Mouse (Mus musculus) liver, adult 2 months (tissue): ENCODE results near the gene Fermt3. TPM values are rescaled to one million over a fixed set of nuclear protein-coding genes. Genes with fewer than 3 reads are reported as not detected.
A peak's percentile ranks its signal among the peaks of the same experiment; 100 is the strongest.

Source experiments
- DNase-seq: peaks from one replicate; pipeline ENCODE4 v3.0.0-alpha.2; 2011; ENCODE audit warnings: low read depth, low spot score; ENCODE audit errors: extremely low read depth
- H3K27ac ChIP-seq: fragments of 200-500 bp; replicated peaks from 2 replicates; pipeline ENCODE4 v1.5.1; 2012; ENCODE audit warnings: low read depth, mild to moderate bottlenecking, control low read depth, inconsistent platforms, low read length; ENCODE audit not compliant: insufficient read depth
- H3K27me3 ChIP-seq: fragments of 200-500 bp; 2 replicates; pipeline ENCODE4 v1.6.1; 2012; ENCODE audit warnings: mild to moderate bottlenecking, moderate library complexity, low read length, inconsistent platforms; ENCODE audit not compliant: control insufficient read depth, insufficient read depth
- H3K36me3 ChIP-seq: fragments of 200-500 bp; 2 replicates; pipeline ENCODE4 v1.6.1; 2012; ENCODE audit warnings: low read length, inconsistent platforms; ENCODE audit not compliant: control insufficient read depth, insufficient read depth
- H3K4me1 ChIP-seq: fragments of 200-500 bp; 2 replicates; pipeline ENCODE4 v1.6.1; 2011; ENCODE audit warnings: low read length; ENCODE audit not compliant: control insufficient read depth, insufficient read depth
- H3K4me3 ChIP-seq: fragments of 200-500 bp; 2 replicates; pipeline ENCODE4 v1.5.1; 2011; ENCODE audit warnings: low read depth, mild to moderate bottlenecking, control low read depth, low read length, moderate library complexity; ENCODE audit not compliant: insufficient read depth
- H3K79me2 ChIP-seq: fragments of 200-500 bp; 2 replicates; pipeline ENCODE4 v1.6.1; 2012; ENCODE audit warnings: inconsistent platforms, mild to moderate bottlenecking, low read length, moderate library complexity; ENCODE audit not compliant: control insufficient read depth, insufficient read depth
- H3K9ac ChIP-seq: fragments of 200-500 bp; 2 replicates; pipeline ENCODE4 v1.6.1; 2012; ENCODE audit warnings: low read depth, mild to moderate bottlenecking, control low read depth, inconsistent platforms, low read length
- CTCF ChIP-seq: fragments of 200-500 bp; IDR thresholded peaks from 2 replicates; pipeline ENCODE4 v1.5.1; 2011; ENCODE audit warnings: low read depth, low read length, control low read depth
- POLR2A ChIP-seq: fragments of 200-500 bp; IDR thresholded peaks from 2 replicates; pipeline ENCODE4 v1.6.1; 2011; ENCODE audit warnings: low read length, control low read depth; ENCODE audit not compliant: insufficient read depth; ENCODE audit errors: extremely low read depth
- WGBS: fragments of 180-500 bp; shearing (Covaris S2); methylation state at CpG from one replicate; pipeline ENCODE4 v1.1.7; 2018; 5-methylcytosine and 5-hydroxymethylcytosine counted together
- polyA plus RNA-seq: library from polyadenylated mRNA; depleted of rRNA; stranded (reverse); fragments of >200 nt; gene quantifications from 2 replicates; pipeline ENCODE4 v1.2.3, GENCODE M21; 2012
- total RNA-seq: library from RNA; depleted of rRNA; stranded (reverse); fragments of >200 nt; gene quantifications from 2 replicates; pipeline ENCODE4 v1.2.3, GENCODE M21; 2014

Gene Fermt3
- total and polyA plus RNA-seq, 2 experiments = 3.1 to 6.3 TPM

GRCm38 (mm10) chr19:6974211-6975205, 44.8 kb downstream of the Fermt3 start, which contains the start of gene Ppp1r14b:
Gene Ppp1r14b, plus strand, starts transcription at chr19:6974968.
- no peaks in the 10 kb centered on the region for H3K27me3 ChIP-seq
- H3K4me3 ChIP-seq = peak within 1 kb of the TSS; percentile 76
- peaks cover 23% of the 10 kb centered on the region for H3K4me1 ChIP-seq
- WGBS = 2% methylated on average over 75 of the region's 84 CpGs
- peaks cover 8% of the 10 kb centered on the region; the same call in 1 of the 2 replicates for H3K79me2 ChIP-seq
- peak within 1 kb of the TSS; percentile 73 for H3K9ac ChIP-seq
- peaks cover 3% of the 10 kb centered on the region; the same call in 1 of the 2 replicates for H3K36me3 ChIP-seq
- peak; percentile 58 for DNase-seq
- peak within 1 kb of the TSS; percentile 68 for H3K27ac ChIP-seq
- TF ChIP-seq CTCF (no peak), POLR2A (no peak)

DNA sequence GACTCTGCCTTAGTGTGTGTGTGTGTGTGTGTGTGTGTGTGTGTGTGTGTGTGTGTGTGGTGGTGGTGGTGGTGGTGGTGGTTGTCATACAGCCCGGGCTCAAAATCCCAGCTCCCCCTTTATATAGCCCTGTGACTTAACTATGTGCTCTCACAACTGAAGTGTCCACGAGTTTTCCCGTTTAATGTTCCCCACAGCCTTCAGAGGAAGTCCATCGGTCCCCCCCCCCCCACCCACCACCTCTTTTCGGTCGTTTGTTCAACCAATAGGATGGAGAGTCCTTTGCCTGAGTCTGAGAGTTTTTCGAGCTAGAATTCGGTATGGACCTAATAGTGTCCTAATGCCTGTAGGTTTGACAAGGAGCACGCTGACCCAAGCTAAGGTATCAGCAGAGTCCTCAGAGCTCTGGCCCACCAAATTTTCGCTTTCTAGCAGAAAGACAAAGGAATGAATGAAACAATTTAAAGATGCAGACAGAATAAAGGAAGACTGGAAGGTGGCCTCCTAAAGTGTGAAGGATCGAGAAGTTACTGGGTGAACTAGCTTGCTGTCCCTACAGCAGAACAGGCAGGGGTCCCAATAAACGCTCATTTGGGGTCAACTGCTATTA, 45.6 kb downstream of the Fermt3 start:
- H3K9ac ChIP-seq = no peak overlapping the region
- no peaks in the 10 kb centered on the region for H3K27me3 ChIP-seq
- WGBS = 47% methylated on average over 12 of the region's 12 CpGs
- no peak overlapping the region for H3K27ac ChIP-seq
- H3K4me1 ChIP-seq = peaks cover 20% of the 10 kb centered on the region
- no peak for DNase-seq
- no peak overlapping the region for H3K4me3 ChIP-seq
- peaks cover 12% of the 10 kb centered on the region; the same call in 1 of the 2 replicates for H3K79me2 ChIP-seq
- TF ChIP-seq POLR2A (no peak), CTCF (no peak)
- H3K36me3 ChIP-seq = peaks cover 3% of the 10 kb centered on the region; the same call in 1 of the 2 replicates

DNA sequence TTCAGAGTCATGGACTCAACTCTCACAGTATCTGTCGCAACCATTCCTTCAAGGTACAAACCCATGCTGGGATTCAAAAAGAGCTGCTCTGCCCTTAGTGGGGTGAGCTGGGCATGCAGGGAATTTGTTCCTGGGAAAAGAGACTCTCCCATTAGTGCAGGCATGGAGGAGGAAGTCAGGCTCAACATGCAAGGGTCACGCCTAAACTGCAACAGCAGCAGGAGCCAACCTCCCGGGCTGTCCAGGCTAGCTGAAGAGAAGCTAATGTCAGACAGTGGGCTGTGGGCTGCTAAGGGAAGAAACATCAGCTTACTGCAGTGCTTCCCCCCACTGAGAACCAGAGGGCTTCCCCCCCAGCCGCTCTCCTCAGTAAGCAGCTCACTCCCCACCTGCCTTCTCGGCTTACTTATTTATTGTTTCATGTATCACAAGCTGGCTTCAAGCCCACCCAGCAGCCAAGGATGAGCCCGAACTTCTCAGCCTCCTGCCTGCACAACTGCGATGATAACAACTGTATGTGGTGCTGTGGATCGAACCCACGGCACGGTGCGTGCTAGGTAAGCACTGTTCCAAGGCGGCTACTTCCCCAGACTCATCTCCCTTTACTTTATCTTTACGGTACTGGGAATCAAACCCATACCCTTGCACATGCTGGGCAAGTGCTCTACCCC, 46.9 kb downstream of the Fermt3 start:
- peaks cover 2% of the 10 kb centered on the region; the same call in 1 of the 2 replicates for H3K36me3 ChIP-seq
- H3K4me1 ChIP-seq = peaks cover 14% of the 10 kb centered on the region
- H3K79me2 ChIP-seq = peaks cover 8% of the 10 kb centered on the region; the same call in 1 of the 2 replicates
- H3K27ac ChIP-seq = no peak overlapping the region
- H3K4me3 ChIP-seq = no peak overlapping the region
- H3K27me3 ChIP-seq = no peaks in the 10 kb centered on the region
- 92% methylated on average over 13 of the region's 13 CpGs for WGBS
- no peak for TF ChIP-seq CTCF
- TF ChIP-seq POLR2A = no peak
- no peak for DNase-seq
- no peak overlapping the region for H3K9ac ChIP-seq

GRCm38 (mm10) chr19:6971644-6972043, 47.6 kb downstream of the Fermt3 start:
- 74% methylated on average over 6 of the region's 6 CpGs for WGBS
- DNase-seq = no peak
- no peak overlapping the region for H3K27ac ChIP-seq
- H3K9ac ChIP-seq = no peak overlapping the region
- no peak overlapping the region for H3K4me3 ChIP-seq
- peaks cover 8% of the 10 kb centered on the region; the same call in 1 of the 2 replicates for H3K79me2 ChIP-seq
- no peak for TF ChIP-seq POLR2A
- TF ChIP-seq CTCF = no peak
- H3K36me3 ChIP-seq = no peaks in the 10 kb centered on the region
- H3K4me1 ChIP-seq = peaks cover 12% of the 10 kb centered on the region
- no peaks in the 10 kb centered on the region for H3K27me3 ChIP-seq

DNA sequence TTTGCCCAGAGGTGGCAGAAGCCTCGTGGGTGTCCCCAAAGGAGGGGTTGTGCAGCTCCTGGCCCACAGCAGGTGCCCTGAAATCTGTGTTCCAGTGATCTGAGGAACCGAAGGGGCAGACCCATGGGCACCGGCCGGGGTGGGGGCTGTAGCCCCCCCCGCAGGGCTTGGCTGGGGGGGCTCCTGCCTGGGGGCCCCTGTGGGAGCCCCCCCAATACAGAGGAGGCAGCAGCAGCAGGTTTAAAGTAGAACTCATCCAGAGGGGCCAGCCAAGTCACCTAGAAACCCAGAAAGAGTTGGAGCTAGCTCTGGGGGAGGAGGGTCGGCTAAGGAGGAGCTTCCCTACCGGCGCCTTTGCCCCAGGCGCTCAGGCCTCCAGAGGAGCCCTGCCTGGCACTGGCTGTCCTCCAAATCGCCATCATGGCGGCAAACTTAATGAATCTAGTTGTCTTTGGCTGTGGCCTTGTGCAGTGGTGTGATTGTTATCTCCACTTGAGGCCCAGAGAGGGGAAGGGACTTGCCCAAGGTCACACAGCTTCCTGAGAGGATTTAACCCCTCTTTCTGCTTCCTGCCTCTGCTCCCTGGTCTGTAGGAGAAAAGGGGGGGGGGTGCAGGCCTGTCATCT, 48.7 kb downstream of the Fermt3 start:
- no peaks in the 10 kb centered on the region for H3K27me3 ChIP-seq
- H3K27ac ChIP-seq = no peak overlapping the region
- DNase-seq = no peak
- TF ChIP-seq CTCF = no peak
- no peak for TF ChIP-seq POLR2A
- H3K79me2 ChIP-seq = peaks cover 4% of the 10 kb centered on the region; the same call in 1 of the 2 replicates
- H3K4me1 ChIP-seq = peaks cover 7% of the 10 kb centered on the region
- H3K4me3 ChIP-seq = no peak overlapping the region
- no peak overlapping the region for H3K9ac ChIP-seq
- no peaks in the 10 kb centered on the region for H3K36me3 ChIP-seq
- 46% methylated on average over 11 of the region's 11 CpGs for WGBS
